Mouse (Mus musculus) monocyte, adult 5-6 weeks (primary cell): Measurements from ENCODE around the gene Aldh3b2. TPM values are rescaled to one million over a fixed set of nuclear protein-coding genes. Genes with fewer than 3 reads are reported as not detected.

Source experiments
- total RNA-seq: library from RNA; stranded (forward); fragments of 200-1000, 200-491, 200-594 nt; gene quantifications from 3 replicates; pipeline ENCODE4 v1.2.3, GENCODE M21; 2017

Gene Aldh3b2
- total RNA-seq, 1 experiment from 2014 or later, result not detected

Other genes starting within 250 kb of the Aldh3b2 start
- 103 to 126 TPM (median 109 TPM) in 3 replicates for gene Kmt5b, start 204.9 kb upstream of the Aldh3b2 start, total RNA-seq
- gene Chka, start 120.6 kb upstream of the Aldh3b2 start, total RNA-seq, result 34.8 to 59.4 TPM (median 42.0 TPM) in 3 replicates
- 181 to 259 TPM (median 252 TPM) in 3 replicates for gene Tcirg1, start 65.2 kb upstream of the Aldh3b2 start, total RNA-seq
- 27.2 to 46.8 TPM (median 33.1 TPM) in 3 replicates for gene Ndufs8, start 59.6 kb upstream of the Aldh3b2 start, total RNA-seq
- gene Aldh3b1, start 42.5 kb upstream of the Aldh3b2 start, total RNA-seq, result 54.5 to 74.4 TPM (median 57.2 TPM) in 3 replicates
- 243 to 349 TPM (median 322 TPM) in 3 replicates for gene Unc93b1, start 37.1 kb upstream of the Aldh3b2 start, total RNA-seq
- gene Aldh3b3, start 13.7 kb upstream of the Aldh3b2 start, total RNA-seq, result not detected in 3 replicates
- gene Acy3, start 14.2 kb downstream of the Aldh3b2 start, total RNA-seq, result not detected in 3 replicates
- not detected in 3 replicates for gene Tbx10, start 20.4 kb downstream of the Aldh3b2 start, total RNA-seq
- 2.3 to 11.1 TPM (median 2.3 TPM) in 3 replicates for gene Nudt8, start 28.3 kb downstream of the Aldh3b2 start, total RNA-seq
- gene Gm49405, start 28.3 kb downstream of the Aldh3b2 start, total RNA-seq, result 0.57 to 1.7 TPM (median 1.2 TPM) in 3 replicates
- gene Doc2g, start 31.0 kb downstream of the Aldh3b2 start, total RNA-seq, result 3.1 TPM in 2 of 3 replicates, not detected in the other
- 74.5 to 108 TPM (median 103 TPM) in 3 replicates for gene Ndufv1, start 40.5 kb downstream of the Aldh3b2 start, total RNA-seq
- gene Gstp1, start 65.7 kb downstream of the Aldh3b2 start, total RNA-seq, result 101 to 129 TPM (median 104 TPM) in 3 replicates
- not detected in 3 replicates for gene Gstp2, start 73.7 kb downstream of the Aldh3b2 start, total RNA-seq
- 2.8 to 10.8 TPM (median 5.8 TPM) in 3 replicates for gene Gstp3, start 87.2 kb downstream of the Aldh3b2 start, total RNA-seq
- gene Cabp2, start 109.2 kb downstream of the Aldh3b2 start, total RNA-seq, result not detected in 3 replicates
- gene Cdk2ap2, start 124.9 kb downstream of the Aldh3b2 start, total RNA-seq, result 77.3 to 120 TPM (median 92.6 TPM) in 3 replicates
- 127 to 142 TPM (median 137 TPM) in 3 replicates for gene Pitpnm1, start 127.7 kb downstream of the Aldh3b2 start, total RNA-seq
- 94.2 to 132 TPM (median 124 TPM) in 3 replicates for gene Aip, start 153.5 kb downstream of the Aldh3b2 start, total RNA-seq
- 0.29 to 0.43 TPM in 2 of 3 replicates, not detected in the other for gene Gpr152, start 167.5 kb downstream of the Aldh3b2 start, total RNA-seq
- gene Cabp4, start 171.7 kb downstream of the Aldh3b2 start, total RNA-seq, result not detected in 3 replicates
- 209 to 226 TPM (median 217 TPM) in 3 replicates for gene Coro1b, start 176.3 kb downstream of the Aldh3b2 start, total RNA-seq
- gene Ptprcap, start 181.3 kb downstream of the Aldh3b2 start, total RNA-seq, result 133 to 326 TPM (median 178 TPM) in 3 replicates
- gene Rps6kb2, start 191.0 kb downstream of the Aldh3b2 start, total RNA-seq, result 22.8 to 27.8 TPM (median 27.0 TPM) in 3 replicates
- gene Carns1, start 203.2 kb downstream of the Aldh3b2 start, total RNA-seq, result 14.1 to 18.7 TPM (median 14.2 TPM) in 3 replicates
- 71.5 to 178 TPM (median 83.5 TPM) in 3 replicates for gene Tbc1d10c, start 219.0 kb downstream of the Aldh3b2 start, total RNA-seq
- gene Ppp1ca, start 219.7 kb downstream of the Aldh3b2 start, total RNA-seq, result 479 to 544 TPM (median 541 TPM) in 3 replicates
- gene Rad9a, start 229.3 kb downstream of the Aldh3b2 start, total RNA-seq, result 19.1 to 26.3 TPM (median 20.7 TPM) in 3 replicates
- gene Clcf1, start 241.9 kb downstream of the Aldh3b2 start, total RNA-seq, result 10.2 to 28.8 TPM (median 19.7 TPM) in 3 replicates
- not detected in 3 replicates for gene AC109138.7, start 242.0 kb downstream of the Aldh3b2 start, total RNA-seq